Mouse (Mus musculus) kidney, adult 9 months (tissue): ENCODE measurements around the gene Olfr340.
"Not testable (repeated sequence)": the region's sequence is repeated elsewhere in the genome, so short reads cannot be mapped to it uniquely, and the experiment has no call there.

Source experiments
- DNase-seq: peaks from one replicate; pipeline ENCODE4 v3.0.0; 2022

Olfr340 gene

GRCm38 (mm10) chr2:36452287-36452686 is at the start of gene Olfr340:
Gene Olfr340 (plus strand): TSS chr2:36452587.
- no peak for DNase-seq

- not testable (repeated sequence) for DNase-seq
Observed at GRCm38 (mm10) chr2:36415174-36415573, 37.2 kb upstream of the Olfr340 start.

GRCm38 (mm10) chr2:36415591-36415990 is 36.8 kb upstream of the Olfr340 start:
- DNase-seq: not testable (repeated sequence)

GRCm38 (mm10) chr2:36418647-36419046 is 33.7 kb upstream of the Olfr340 start, which contains the start of gene Olfr339:
Gene Olfr339 (plus strand): TSS chr2:36418947.
- DNase-seq: no peak

- no peak for DNase-seq
Observed at GRCm38 (mm10) chr2:36473634-36474033, 21.2 kb downstream of the Olfr340 start.

- DNase-seq: no peak
Observed at GRCm38 (mm10) chr2:36482368-36482767, 30.0 kb downstream of the Olfr340 start, which contains the start of gene Olfr341. Gene Olfr341 (minus strand): TSS chr2:36482468.
